Mouse (Mus musculus): ENCODE measurements around the gene Hes5. TPM values are rescaled to one million over a fixed set of nuclear protein-coding genes. Genes with fewer than 3 reads are reported as not detected.

The Hes5 gene
- polyA plus RNA-seq, 1 experiment from 2014 or later, result 243 TPM

DNA sequence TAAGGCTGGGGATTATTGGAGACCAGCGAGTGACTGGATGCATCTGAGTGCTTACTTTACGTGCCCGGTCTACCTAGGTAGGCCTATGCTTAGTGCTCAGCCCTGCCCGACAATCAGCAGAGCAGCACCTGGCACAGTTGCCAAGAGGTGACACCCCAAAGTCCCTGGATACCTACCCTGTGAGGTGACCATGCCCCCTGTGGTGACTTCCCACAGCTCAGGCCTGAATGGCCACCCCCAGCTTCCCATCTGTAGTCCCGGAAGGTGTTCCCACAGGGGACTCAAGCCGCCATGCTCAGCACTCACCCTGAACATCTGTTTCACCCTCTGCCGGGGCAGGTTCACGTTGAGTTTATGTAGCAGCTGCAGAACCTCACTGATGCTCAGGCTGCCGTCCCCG lies 45.6 kb downstream of the Hes5 start:
- Histone ChIP-seq H3K9me3 (replicated peaks) (no peaks in the 10 kb centered on the region), H3K27me3 (no peaks in the 10 kb centered on the region), H3K27ac (no peak overlapping the region), H3K4me1 (peaks cover 16% of the 10 kb centered on the region), H3K4me3 (no peak overlapping the region), H3K9ac (no peak overlapping the region), H3K36me3 (ENCODE audit: poor library complexity, severe bottlenecking) (no peaks in the 10 kb centered on the region), H3K4me2 (no peak overlapping the region)
- no peak for ATAC-seq
- 56% methylated on average over 10 of the region's 10 CpGs for WGBS

- H3K9ac ChIP-seq, result no peak overlapping the region
- H3K27ac ChIP-seq, result no peak overlapping the region
- 93% methylated on average over 3 of the region's 3 CpGs for WGBS
- no peaks in the 10 kb centered on the region for H3K9me3 ChIP-seq (replicated peaks)
- H3K36me3 ChIP-seq (ENCODE audit: poor library complexity, severe bottlenecking), result no peaks in the 10 kb centered on the region
- no peaks in the 10 kb centered on the region for H3K27me3 ChIP-seq
- no peak overlapping the region for H3K4me2 ChIP-seq
- H3K4me1 ChIP-seq, result peaks cover 25% of the 10 kb centered on the region
- no peak overlapping the region for H3K4me3 ChIP-seq
- no peak for ATAC-seq
Measured at GRCm38 (mm10) chr4:155007641-155008040, 46.9 kb downstream of the Hes5 start.

DNA sequence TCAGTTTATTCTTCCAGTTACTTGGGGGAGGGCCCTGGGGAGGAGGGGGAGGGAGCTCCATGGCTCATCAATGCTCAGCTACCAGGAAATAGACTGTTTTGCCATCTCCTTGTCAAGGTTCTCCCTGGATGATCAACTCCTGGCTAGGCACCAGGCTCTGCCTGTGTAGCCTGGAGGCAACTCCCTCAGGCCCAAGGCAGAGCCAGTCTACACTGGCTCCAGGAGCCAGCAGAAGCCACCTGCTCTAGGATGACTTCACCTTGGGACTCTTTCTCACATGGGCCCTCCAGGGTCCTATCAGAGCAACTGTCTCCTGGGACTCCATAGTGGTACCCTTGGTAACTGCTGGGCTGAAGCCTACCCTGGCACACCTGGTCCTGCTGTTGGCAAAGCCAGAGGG lies 47.4 kb downstream of the Hes5 start:
- Histone ChIP-seq H3K36me3 (ENCODE audit: poor library complexity, severe bottlenecking) (no peaks in the 10 kb centered on the region), H3K4me1 (peaks cover 29% of the 10 kb centered on the region), H3K9ac (no peak overlapping the region), H3K4me2 (no peak overlapping the region), H3K27ac (no peak overlapping the region), H3K4me3 (no peak overlapping the region), H3K27me3 (no peaks in the 10 kb centered on the region), H3K9me3 (replicated peaks) (no peaks in the 10 kb centered on the region)
- no peak for ATAC-seq

DNA sequence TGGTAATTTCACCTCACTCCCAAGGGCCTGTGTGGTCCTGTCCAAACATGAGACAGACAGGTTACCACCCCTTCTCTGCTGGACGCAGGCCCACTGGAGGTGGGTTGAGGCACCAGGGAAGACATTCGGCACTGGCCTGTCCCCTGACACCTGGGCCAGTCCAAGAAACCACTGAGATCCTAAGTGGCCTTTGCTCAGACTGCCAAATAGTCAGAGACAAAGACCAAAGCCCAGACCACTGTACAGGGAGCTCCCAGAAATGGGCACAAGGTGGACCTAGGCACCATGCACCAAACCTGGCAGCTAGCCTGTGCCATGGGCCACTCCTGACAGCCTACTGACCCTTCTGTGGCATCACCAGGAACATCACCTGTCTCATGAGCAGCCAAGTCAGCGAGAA lies 48.5 kb downstream of the Hes5 start:
- ATAC-seq, result no peak
- no peaks in the 10 kb centered on the region for H3K36me3 ChIP-seq (ENCODE audit: poor library complexity, severe bottlenecking)
- H3K4me3 ChIP-seq, result no peak overlapping the region
- no peak overlapping the region for H3K27ac ChIP-seq
- H3K9me3 ChIP-seq (replicated peaks), result no peaks in the 10 kb centered on the region
- WGBS, result 78% methylated on average over 3 of the region's 3 CpGs
- peaks cover 31% of the 10 kb centered on the region for H3K4me1 ChIP-seq
- H3K27me3 ChIP-seq, result no peaks in the 10 kb centered on the region
- H3K4me2 ChIP-seq, result no peak overlapping the region
- no peak overlapping the region for H3K9ac ChIP-seq

DNA sequence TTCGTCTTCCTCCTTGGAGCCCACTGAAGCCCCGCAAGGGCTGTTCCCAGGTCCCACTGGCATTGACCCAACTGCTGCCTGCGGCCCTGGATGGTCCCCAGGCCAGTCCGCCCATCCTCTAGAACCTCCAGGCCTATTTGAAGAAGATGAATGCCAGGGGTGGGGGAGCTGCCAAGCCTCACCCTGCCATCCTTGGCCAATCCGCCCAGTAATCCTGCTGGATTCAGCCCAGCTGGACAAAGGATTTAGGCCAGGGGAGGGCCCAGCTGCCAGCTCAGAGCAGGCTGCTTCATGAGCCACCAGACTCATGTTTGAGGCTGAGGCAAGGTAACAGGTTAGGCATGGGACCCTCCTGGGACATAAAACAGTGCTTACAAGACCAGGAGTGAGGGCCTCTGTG lies 50.1 kb downstream of the Hes5 start:
- no peak overlapping the region for H3K4me2 ChIP-seq
- no peak overlapping the region for H3K4me3 ChIP-seq
- peaks cover 29% of the 10 kb centered on the region for H3K4me1 ChIP-seq
- no peaks in the 10 kb centered on the region for H3K9me3 ChIP-seq (replicated peaks)
- H3K27me3 ChIP-seq, result no peaks in the 10 kb centered on the region
- H3K27ac ChIP-seq, result no peak overlapping the region
- no peak for ATAC-seq
- 75% methylated on average over 5 of the region's 5 CpGs for WGBS
- H3K9ac ChIP-seq, result no peak overlapping the region; the same call in 1 of the 2 replicates
- H3K36me3 ChIP-seq (ENCODE audit: poor library complexity, severe bottlenecking), result no peaks in the 10 kb centered on the region

- Histone ChIP-seq H3K9me3 (replicated peaks) (no peaks in the 10 kb centered on the region), H3K4me3 (no peak overlapping the region), H3K27me3 (no peaks in the 10 kb centered on the region), H3K27ac (no peak overlapping the region), H3K36me3 (ENCODE audit: poor library complexity, severe bottlenecking) (no peaks in the 10 kb centered on the region), H3K4me1 (peaks cover 23% of the 10 kb centered on the region), H3K4me2 (no peak overlapping the region), H3K9ac (no peak overlapping the region; the same call in 1 of the 2 replicates)
- 79% methylated on average over 8 of the region's 8 CpGs for WGBS
- ATAC-seq, result no peak
Measured at GRCm38 (mm10) chr4:155011312-155012025, 50.7 kb downstream of the Hes5 start.

Other genes starting within 250 kb of the Hes5 start
- 0.31 and 0.45 TPM in 2 replicates for gene Ttc34, start 123.5 kb upstream of the Hes5 start, polyA plus RNA-seq (2015; fragmentation: Nextera tagmentation; extraction: Ambion mirVana)
- 0.12 and 0.24 TPM in 2 replicates for gene Mmel1, start 91.3 kb upstream of the Hes5 start, polyA plus RNA-seq (2015; fragmentation: Nextera tagmentation; extraction: Ambion mirVana)
- 29.5 and 34.1 TPM in 2 replicates for gene Fam213b, start 61.8 kb upstream of the Hes5 start, polyA plus RNA-seq (2015; fragmentation: Nextera tagmentation; extraction: Ambion mirVana)
- gene Tnfrsf14, start 32.4 kb upstream of the Hes5 start, polyA plus RNA-seq (2015; fragmentation: Nextera tagmentation; extraction: Ambion mirVana), result 0.14 and 0.28 TPM in 2 replicates
- 41.1 and 45.0 TPM in 2 replicates for gene Pank4, start 3.2 kb downstream of the Hes5 start, polyA plus RNA-seq (2015; fragmentation: Nextera tagmentation; extraction: Ambion mirVana)
- 5.9 and 6.3 TPM in 2 replicates for gene Plch2, start 95.9 kb downstream of the Hes5 start, polyA plus RNA-seq (2015; fragmentation: Nextera tagmentation; extraction: Ambion mirVana)
- 18.5 and 22.8 TPM in 2 replicates for gene Pex10, start 106.1 kb downstream of the Hes5 start, polyA plus RNA-seq (2015; fragmentation: Nextera tagmentation; extraction: Ambion mirVana)
- 125 and 130 TPM in 2 replicates for gene Rer1, start 125.5 kb downstream of the Hes5 start, polyA plus RNA-seq (2015; fragmentation: Nextera tagmentation; extraction: Ambion mirVana)
- 7.4 and 9.4 TPM in 2 replicates for gene Morn1, start 125.7 kb downstream of the Hes5 start, polyA plus RNA-seq (2015; fragmentation: Nextera tagmentation; extraction: Ambion mirVana)